Mouse (Mus musculus) cortical plate, adult 2 months (tissue): Measurements from ENCODE around the gene Nup35. TPM values are rescaled to one million over a fixed set of nuclear protein-coding genes. Genes with fewer than 3 reads are reported as not detected.

Experiments used
- H3K27ac ChIP-seq: fragments of 200-500 bp; 2 replicates; pipeline ENCODE4 v1.5.1; 2012; ENCODE audit warnings: low read length, control low read depth, inconsistent platforms; ENCODE audit not compliant: insufficient read depth
- H3K4me1 ChIP-seq: fragments of 200-500 bp; 2 replicates; pipeline ENCODE4 v1.6.1; 2011; ENCODE audit warnings: low read length; ENCODE audit not compliant: control insufficient read depth, insufficient read depth
- H3K4me3 ChIP-seq: fragments of 200-500 bp; 2 replicates; pipeline ENCODE4 v1.5.1; 2011; ENCODE audit warnings: mild to moderate bottlenecking, low read length, control low read depth; ENCODE audit not compliant: insufficient read depth
- CTCF ChIP-seq: fragments of 200-500 bp; IDR thresholded peaks from 2 replicates; pipeline ENCODE4 v1.5.1; 2011; ENCODE audit warnings: mild to moderate bottlenecking, control low read depth, low read length; ENCODE audit not compliant: insufficient read depth; ENCODE audit errors: extremely low read depth
- POLR2A ChIP-seq: fragments of 200-500 bp; IDR thresholded peaks from 2 replicates; pipeline ENCODE4 v1.6.1; 2011; ENCODE audit warnings: mild to moderate bottlenecking, low read length, control low read depth; ENCODE audit not compliant: insufficient read depth; ENCODE audit errors: extremely low read depth
- polyA plus RNA-seq: library from polyadenylated mRNA; depleted of rRNA; stranded (reverse); fragments of >200 nt; gene quantifications from 2 replicates; pipeline ENCODE4 v1.2.3, GENCODE M21; 2012

Gene Nup35
- polyA plus RNA-seq, 1 experiment, result 25.6 TPM

GRCm38 (mm10) chr2:80632336-80633026 is 15.4 kb downstream of the Nup35 start:
- H3K4me1 ChIP-seq, result no peaks in the 10 kb centered on the region
- H3K27ac ChIP-seq, result no peak overlapping the region
- no peak overlapping the region for H3K4me3 ChIP-seq
- TF ChIP-seq POLR2A (no peak), CTCF (no peak)

GRCm38 (mm10) chr2:80638364-80639241 is 21.6 kb downstream of the Nup35 start:
- H3K4me1 ChIP-seq, result no peaks in the 10 kb centered on the region
- peak overlapping the region; percentile 51 for H3K4me3 ChIP-seq
- TF ChIP-seq POLR2A (peak; percentile 25; the same call in 1 of the 2 replicates), CTCF (no peak)
- H3K27ac ChIP-seq, result no peak overlapping the region

- TF ChIP-seq CTCF, result no peak
- TF ChIP-seq POLR2A, result no peak
- H3K27ac ChIP-seq, result no peak overlapping the region
- H3K4me1 ChIP-seq, result no peaks in the 10 kb centered on the region
- H3K4me3 ChIP-seq, result peak overlapping the region; percentile 51; the same call in 1 of the 2 replicates
Measured at GRCm38 (mm10) chr2:80639398-80639797, 22.4 kb downstream of the Nup35 start.

GRCm38 (mm10) chr2:80639864-80640263 is 22.8 kb downstream of the Nup35 start:
- Histone ChIP-seq H3K27ac (no peak overlapping the region), H3K4me3 (no peak overlapping the region), H3K4me1 (no peaks in the 10 kb centered on the region)
- TF ChIP-seq CTCF (no peak), POLR2A (no peak)

GRCm38 (mm10) chr2:80661414-80661813 is 44.4 kb downstream of the Nup35 start:
- H3K4me3 ChIP-seq, result no peak overlapping the region
- no peak overlapping the region for H3K27ac ChIP-seq

GRCm38 (mm10) chr2:80662682-80663081 is 45.6 kb downstream of the Nup35 start:
- no peak overlapping the region for H3K27ac ChIP-seq
- TF ChIP-seq POLR2A (no peak), CTCF (no peak)
- no peaks in the 10 kb centered on the region for H3K4me1 ChIP-seq
- no peak overlapping the region for H3K4me3 ChIP-seq

More at GRCm38 (mm10) chr2:80661414-80661813, 44.4 kb downstream of the Nup35 start:
- no peak for TF ChIP-seq POLR2A
- no peak for TF ChIP-seq CTCF
- H3K4me1 ChIP-seq, result no peaks in the 10 kb centered on the region

GRCm38 (mm10) chr2:80667396-80667964 is 50.4 kb downstream of the Nup35 start:
- Histone ChIP-seq H3K4me1 (no peaks in the 10 kb centered on the region), H3K4me3 (no peak overlapping the region), H3K27ac (no peak overlapping the region)
- no peak for TF ChIP-seq POLR2A
- TF ChIP-seq CTCF, result no peak

- Histone ChIP-seq H3K4me1 (no peaks in the 10 kb centered on the region), H3K27ac (no peak overlapping the region), H3K4me3 (no peak overlapping the region)
- TF ChIP-seq CTCF (peak; percentile 37), POLR2A (no peak)
Measured at GRCm38 (mm10) chr2:80669868-80670666, 53.0 kb downstream of the Nup35 start.

GRCm38 (mm10) chr2:80678803-80679202 is 61.8 kb downstream of the Nup35 start:
- TF ChIP-seq POLR2A (no peak), CTCF (no peak)
- H3K4me1 ChIP-seq, result no peaks in the 10 kb centered on the region
- H3K27ac ChIP-seq, result no peak overlapping the region
- no peak overlapping the region for H3K4me3 ChIP-seq
